Mouse (Mus musculus) kidney, adult 11 months (tissue): ENCODE measurements around the gene Zfp953.
"Not testable (repeated sequence)": the region's sequence is repeated elsewhere in the genome, so short reads cannot be mapped to it uniquely, and the experiment has no call there.

Experiments
- DNase-seq: peaks from one replicate; pipeline ENCODE4 v3.0.0; 2022

The Zfp953 gene

DNA sequence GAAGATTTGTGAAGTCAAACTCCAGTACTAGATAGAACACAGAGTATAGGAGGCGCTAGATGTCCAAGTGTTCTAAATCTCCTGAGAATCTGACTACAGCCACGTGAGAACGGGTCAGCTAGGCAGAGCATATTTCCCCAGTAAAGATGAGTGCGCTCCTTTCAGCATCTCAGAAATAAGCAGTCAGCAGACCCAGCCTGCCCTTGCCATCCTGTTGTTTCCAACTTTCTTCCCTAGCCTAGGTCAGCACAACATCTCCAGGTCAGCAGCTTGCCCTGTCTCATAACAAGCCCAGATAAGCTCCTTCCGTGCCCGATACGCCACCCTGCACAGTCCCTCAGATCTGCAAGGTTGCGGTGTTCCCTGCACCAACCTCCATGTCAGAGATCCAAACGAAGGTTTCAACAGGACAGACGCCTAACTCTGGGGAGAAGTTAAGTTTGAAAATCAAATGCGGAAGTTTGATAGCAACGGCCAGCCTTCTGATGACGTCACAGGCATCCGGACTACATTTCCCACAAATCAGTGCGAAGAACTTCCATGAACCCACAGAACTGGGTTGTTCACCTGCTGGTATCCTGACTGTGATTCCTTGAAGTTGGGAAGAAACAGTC is at the start of gene Zfp953, which contains the start of gene Gm28044:
Zfp953 (minus strand) TSS at position 475 of the 614 bp plus-strand sequence.
Gm28044 (minus strand) TSS at position 406 of the 614 bp plus-strand sequence.
- DNase-seq, result peak; percentile 90

DNA sequence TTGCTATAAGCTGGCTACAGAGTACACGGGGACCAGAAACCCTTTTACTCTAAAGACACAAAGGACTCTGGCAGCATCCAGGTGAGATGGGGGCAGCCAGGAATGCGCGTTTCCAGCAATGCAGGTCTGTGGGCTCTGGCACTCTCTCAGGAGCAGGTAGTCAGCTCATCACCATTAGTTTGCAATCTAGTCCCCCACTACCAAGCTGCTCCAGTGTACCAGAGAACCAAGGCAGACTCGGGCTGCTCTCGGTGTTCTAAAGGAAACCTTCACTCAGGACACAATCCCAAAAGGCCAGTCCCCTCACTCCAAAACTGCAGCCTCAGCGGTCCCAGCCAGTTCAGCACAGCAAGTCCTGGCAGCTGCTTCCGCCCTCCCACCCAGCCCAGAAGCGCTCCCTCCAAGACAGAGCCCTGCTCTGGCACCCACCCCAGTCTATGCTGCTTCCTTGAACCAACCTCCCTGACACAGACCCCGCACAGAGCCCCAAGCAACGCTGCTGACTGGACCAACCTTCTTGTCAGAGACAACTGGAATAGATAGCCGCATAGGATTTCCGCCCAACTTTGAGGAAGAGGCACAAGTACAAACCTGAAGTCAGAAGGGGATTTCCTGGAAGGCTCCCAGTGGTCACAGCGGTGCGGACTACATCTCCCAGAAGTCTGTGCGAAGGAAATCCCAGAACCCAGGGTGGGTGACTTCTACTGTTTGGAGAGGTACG is 38.9 kb upstream of the Zfp953 start, which contains the start of gene Zfp429:
Zfp429 (minus strand) TSS at position 637 of the 721 bp plus-strand sequence.
- DNase-seq, result peak; percentile 71

DNA sequence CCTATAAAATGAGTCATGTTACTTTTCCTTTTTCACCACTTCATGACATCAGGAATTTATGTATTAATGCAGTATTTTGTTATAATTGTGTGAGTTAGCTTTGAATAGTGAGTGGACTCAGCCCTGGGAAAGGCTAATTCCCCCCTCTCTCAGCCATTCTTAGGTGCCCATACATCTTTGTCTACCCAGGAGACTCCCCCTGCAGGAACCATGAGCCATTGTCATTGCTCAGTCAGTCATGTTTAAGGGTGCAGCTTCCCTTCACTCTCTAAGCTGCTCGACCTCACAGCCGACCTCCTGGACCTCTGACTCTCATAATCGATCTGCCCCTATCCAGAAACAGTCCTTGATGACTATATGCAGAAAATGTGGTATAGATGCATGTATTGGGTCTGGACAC is 15.8 kb upstream of the Zfp953 start:
- DNase-seq, result not testable (repeated sequence)

DNA sequence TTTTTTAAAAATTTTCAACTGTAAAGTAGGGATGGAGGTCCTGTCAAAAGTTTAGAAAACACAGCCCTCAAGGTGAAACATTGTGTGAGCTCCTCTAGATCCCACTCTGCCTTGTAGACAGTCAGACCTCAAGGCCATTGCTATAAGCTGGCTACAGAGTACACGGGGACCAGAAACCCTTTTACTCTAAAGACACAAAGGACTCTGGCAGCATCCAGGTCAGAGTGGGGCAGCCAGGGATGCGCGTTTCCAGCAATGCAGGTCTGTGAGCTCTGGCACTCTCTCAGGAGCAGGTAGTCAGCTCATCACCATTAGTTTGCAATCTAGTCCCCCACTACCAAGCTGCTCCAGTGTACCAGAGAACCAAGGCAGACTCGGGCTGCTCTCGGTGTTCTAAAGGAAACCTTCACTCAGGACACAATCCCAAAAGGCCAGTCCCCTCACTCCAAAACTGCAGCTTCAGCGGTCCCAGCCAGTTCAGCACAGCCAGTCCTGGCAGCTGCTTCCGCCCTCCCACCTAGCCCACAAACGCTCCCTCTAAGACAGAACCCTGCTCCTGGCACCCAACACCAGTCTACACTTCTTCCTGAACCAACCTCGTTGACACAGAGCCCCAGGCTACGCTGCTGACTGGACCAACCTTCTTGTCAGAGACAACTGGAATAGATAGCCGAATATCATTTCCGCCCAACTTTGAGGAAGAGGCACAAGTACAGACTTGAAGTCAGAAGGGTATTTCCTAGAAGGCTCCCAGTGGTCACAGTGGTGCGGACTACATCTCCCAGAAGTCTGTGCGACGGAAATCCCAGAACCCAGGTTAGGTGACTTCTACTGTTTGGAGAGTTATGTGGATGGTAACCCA is 14.9 kb upstream of the Zfp953 start, which contains the start of the genes Gm28041 and Zfp456:
Gm28041 (minus strand) TSS at position 684 of the 862 bp plus-strand sequence.
Zfp456 (minus strand) TSS at position 761 of the 862 bp plus-strand sequence.
- peak; percentile 80 for DNase-seq

DNA sequence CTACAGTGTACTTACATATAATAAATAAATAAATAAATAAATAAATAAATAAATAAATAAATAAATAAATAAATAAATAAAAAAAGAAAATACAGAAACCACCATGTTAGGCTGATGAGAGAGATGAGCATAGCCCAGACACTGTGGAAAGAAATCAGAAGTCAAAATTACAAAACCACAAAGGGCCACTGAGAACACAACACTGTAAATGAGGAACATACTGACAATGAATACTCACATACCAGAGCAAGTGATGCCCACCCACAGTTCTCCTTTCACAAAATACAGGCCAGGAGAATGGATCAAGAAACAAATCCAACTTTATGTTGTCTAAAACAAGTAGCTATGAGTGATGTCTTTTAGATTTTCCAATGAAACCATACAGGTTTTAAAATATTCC is 8.6 kb downstream of the Zfp953 start:
- no peak for DNase-seq

DNA sequence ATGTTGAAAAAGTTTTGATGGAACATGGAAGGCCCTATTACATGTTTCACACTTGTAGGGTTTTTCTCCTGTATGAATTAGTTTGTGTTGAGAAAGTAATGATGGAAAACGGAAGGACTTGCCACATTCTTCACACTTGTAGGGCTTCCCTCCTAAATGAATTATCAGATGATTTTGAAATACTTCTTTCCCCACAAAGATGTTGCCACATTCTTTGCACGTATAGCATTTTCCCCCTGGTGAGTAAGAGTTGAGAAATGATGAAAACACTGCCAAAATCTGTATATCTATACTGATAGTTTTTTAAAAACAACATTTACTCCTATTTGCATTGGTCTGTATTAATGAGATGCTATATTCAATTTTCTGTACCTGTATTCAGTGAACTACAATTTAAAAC is 17.0 kb downstream of the Zfp953 start:
- no peak for DNase-seq

DNA sequence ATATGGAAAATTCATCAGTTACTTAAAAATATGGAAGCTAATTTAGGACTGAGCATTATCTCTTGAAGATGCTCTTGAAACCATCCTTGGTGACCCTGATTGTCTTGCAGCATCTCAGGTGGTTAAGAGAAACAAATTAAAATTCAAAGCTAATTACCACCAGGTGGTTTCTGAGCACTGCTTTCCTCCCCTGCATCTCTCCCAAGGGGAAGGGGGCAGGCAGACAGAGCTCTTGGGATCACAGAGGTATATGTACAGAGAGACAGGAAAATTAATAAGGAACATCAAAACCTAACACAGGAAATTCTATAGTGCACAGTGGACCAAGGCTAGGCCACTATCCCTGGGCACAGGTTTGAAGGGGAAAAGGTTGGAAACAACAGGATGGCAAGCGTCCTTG is 27.5 kb downstream of the Zfp953 start:
- DNase-seq, result no peak

DNA sequence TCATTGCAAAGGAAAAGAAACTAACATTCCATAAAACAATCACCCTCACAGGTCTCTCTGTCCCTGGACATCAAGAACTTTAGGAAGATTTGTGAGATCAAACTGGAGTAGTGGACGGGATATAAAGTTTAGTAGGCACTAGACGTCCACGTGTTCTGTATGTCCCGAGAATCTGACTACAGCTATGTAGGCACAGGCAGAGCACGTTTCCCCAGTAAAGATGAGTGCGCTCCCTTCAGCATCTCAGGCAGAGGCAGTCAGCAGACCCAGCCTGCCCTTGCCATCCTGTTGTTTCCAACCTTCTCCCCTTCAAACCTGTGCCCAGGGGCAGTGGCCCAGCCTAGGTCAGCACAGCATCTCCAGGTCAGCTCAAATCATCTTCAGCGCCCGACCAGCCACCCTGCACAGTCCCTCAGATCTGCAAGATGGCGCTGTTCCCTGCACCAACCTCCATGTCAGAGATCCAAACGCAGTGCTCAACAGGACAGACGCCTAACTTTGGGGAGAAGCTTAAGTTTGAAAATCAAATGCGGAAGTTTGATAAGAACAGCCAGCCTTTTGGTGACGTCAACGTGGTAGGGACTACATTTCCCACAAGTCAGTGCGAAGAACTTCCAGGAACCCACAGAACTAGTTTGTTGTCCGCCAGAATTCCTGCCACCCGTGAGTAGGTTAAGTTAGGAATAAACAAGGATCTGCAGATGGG is 28.2 kb downstream of the Zfp953 start, which contains the start of gene Zfp595:
Zfp595 (minus strand) TSS at position 552 of the 706 bp plus-strand sequence.
- peak; percentile 89 for DNase-seq

DNA sequence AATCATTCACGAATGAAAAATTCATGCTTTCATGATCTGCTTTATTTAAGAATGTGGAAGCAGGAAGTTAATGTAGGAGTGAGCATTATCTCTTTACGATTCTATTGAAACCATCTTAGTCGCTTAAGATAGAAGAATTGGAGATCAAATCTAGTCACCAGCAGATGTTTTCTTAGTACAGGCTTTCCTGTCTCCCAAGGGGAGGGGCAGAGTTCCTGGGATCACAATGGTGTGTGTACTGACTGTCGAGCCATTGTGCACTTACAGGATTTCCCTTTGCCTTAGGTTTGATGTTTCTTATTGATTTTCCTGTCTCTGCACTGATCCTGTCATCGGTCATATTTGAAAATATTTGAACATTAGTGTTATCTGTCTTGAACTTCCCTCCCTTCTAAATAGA is 53.7 kb downstream of the Zfp953 start:
- no peak for DNase-seq

DNA sequence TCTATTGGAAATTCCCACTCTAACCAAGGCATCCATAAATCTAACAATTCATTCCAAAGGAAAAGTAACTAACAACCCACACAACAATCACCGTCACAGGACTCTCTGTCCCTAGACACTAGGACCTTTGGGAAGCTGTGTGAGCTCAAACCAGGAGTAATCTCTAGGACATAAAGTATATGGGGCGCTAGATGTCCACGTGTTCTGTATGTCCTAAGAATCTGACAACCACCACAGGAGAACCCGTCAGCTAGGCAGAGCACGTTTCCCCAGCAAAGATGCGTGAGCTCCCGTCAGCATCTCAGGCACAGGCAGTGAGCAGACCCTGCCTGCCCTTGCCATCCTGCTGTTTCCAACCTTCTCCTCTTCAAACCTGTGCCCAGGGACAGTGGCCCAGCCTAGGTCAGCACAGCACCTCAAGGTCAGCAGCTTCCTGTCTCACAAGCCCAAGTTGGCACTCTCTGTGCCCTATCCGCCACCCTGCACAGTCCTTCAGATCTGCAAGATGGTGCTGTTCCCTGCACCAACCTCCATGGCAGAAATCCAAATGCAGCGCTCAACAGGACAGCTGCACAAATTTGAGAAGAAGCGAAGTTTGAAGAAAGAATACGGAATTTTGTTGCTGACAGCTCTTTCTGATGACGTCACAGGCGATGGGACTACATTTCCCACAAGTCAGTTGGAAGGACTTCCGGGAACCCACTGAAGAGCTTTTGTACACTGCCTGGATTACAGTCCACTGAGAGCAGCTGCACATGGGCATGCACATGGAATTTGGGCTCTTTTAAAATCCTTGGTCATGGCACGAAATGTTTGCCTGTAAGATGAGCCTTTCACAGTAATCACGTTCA is 54.4 kb downstream of the Zfp953 start, which contains the start of gene Zfp457:
Zfp457 (minus strand) TSS at position 664 of the 851 bp plus-strand sequence.
- DNase-seq, result peak; percentile 90
